Mouse (Mus musculus): Measurements from ENCODE around the gene Uba52. TPM values are rescaled to one million over a fixed set of nuclear protein-coding genes. Genes with fewer than 3 reads are reported as not detected.

Uba52 gene
- total and polyA plus RNA-seq, 2 experiments, result 750 to 770 TPM

GRCm38 (mm10) chr8:70490880-70491495 is 19.6 kb downstream of the Uba52 start:
- H3K9ac ChIP-seq (ENCODE audit: low read depth, low read length), result no peak overlapping the region
- WGBS, result 12% methylated on average over 20 of the region's 20 CpGs
- peaks cover 3% of the 10 kb centered on the region for H3K4me1 ChIP-seq (ENCODE audit: control insufficient read depth, insufficient read depth, low read length)
- no peak overlapping the region for H3K27ac ChIP-seq (replicated peaks; ENCODE audit: insufficient read depth, low read depth, low read length)
- H3K79me2 ChIP-seq (ENCODE audit: control insufficient read depth, insufficient read depth, low read length), result no peaks in the 10 kb centered on the region
- no peak for DNase-seq (ENCODE audit: extremely low read depth, low read depth, low spot score)
- no peak for TF ChIP-seq POLR2A (IDR thresholded peaks at IDR 0.05; ENCODE audit: extremely low read depth, insufficient read depth, low read length)
- no peak for TF ChIP-seq CTCF (IDR thresholded peaks at IDR 0.05; ENCODE audit: low read depth, low read length)
- no peaks in the 10 kb centered on the region for H3K36me3 ChIP-seq (ENCODE audit: control insufficient read depth, insufficient read depth, low read length)
- no peak overlapping the region for H3K4me3 ChIP-seq (ENCODE audit: insufficient read depth, low read depth, low read length)
- H3K27me3 ChIP-seq (ENCODE audit: control insufficient read depth, insufficient read depth, low read length), result peaks cover 42% of the 10 kb centered on the region

- peaks cover 42% of the 10 kb centered on the region for H3K27me3 ChIP-seq (ENCODE audit: control insufficient read depth, insufficient read depth, low read length)
- no peak overlapping the region for H3K27ac ChIP-seq (replicated peaks; ENCODE audit: insufficient read depth, low read depth, low read length)
- H3K4me3 ChIP-seq (ENCODE audit: insufficient read depth, low read depth, low read length), result no peak overlapping the region
- no peaks in the 10 kb centered on the region for H3K79me2 ChIP-seq (ENCODE audit: control insufficient read depth, insufficient read depth, low read length)
- 28% methylated on average over 10 of the region's 10 CpGs for WGBS
- H3K36me3 ChIP-seq (ENCODE audit: control insufficient read depth, insufficient read depth, low read length), result no peaks in the 10 kb centered on the region
- TF ChIP-seq CTCF (IDR thresholded peaks at IDR 0.05; ENCODE audit: low read depth, low read length) (no peak), POLR2A (IDR thresholded peaks at IDR 0.05; ENCODE audit: extremely low read depth, insufficient read depth, low read length) (no peak)
- H3K9ac ChIP-seq (ENCODE audit: low read depth, low read length), result no peak overlapping the region
- peaks cover 3% of the 10 kb centered on the region for H3K4me1 ChIP-seq (ENCODE audit: control insufficient read depth, insufficient read depth, low read length)
- no peak for DNase-seq (ENCODE audit: extremely low read depth, low read depth, low spot score)
These were observed 20.3 kb downstream of the Uba52 start for GRCm38 (mm10) chr8:70490061-70490879.

DNA sequence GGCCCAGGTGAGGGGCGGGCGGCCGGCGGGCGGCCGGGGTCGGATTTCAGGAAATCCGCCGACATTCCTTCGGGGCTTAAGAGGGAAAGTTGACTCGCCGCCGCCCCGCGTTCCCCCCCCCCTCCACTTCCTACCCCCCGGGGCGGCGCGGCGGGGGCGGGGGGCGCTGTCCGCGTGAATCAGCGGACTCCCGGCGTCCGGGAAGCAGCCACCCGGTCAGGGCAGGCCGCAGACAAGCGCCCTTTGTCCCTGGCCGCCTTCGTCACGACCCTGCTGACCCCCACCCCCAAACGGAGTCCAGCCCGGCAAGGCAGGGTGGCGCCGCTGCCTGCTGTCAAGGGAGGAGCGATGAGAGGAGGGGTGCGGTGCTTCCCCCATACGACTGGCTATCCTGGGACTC is 21.0 kb downstream of the Uba52 start:
- peaks cover 3% of the 10 kb centered on the region for H3K4me1 ChIP-seq (ENCODE audit: control insufficient read depth, insufficient read depth, low read length)
- peaks cover 41% of the 10 kb centered on the region for H3K27me3 ChIP-seq (ENCODE audit: control insufficient read depth, insufficient read depth, low read length)
- no peak for DNase-seq (ENCODE audit: extremely low read depth, low read depth, low spot score)
- H3K9ac ChIP-seq (ENCODE audit: low read depth, low read length), result no peak overlapping the region
- TF ChIP-seq CTCF (IDR thresholded peaks at IDR 0.05; ENCODE audit: low read depth, low read length) (no peak), POLR2A (IDR thresholded peaks at IDR 0.05; ENCODE audit: extremely low read depth, insufficient read depth, low read length) (no peak)
- WGBS, result 5% methylated on average over 36 of the region's 41 CpGs
- no peak overlapping the region for H3K27ac ChIP-seq (replicated peaks; ENCODE audit: insufficient read depth, low read depth, low read length)
- H3K36me3 ChIP-seq (ENCODE audit: control insufficient read depth, insufficient read depth, low read length), result no peaks in the 10 kb centered on the region
- no peaks in the 10 kb centered on the region for H3K79me2 ChIP-seq (ENCODE audit: control insufficient read depth, insufficient read depth, low read length)
- H3K4me3 ChIP-seq (ENCODE audit: insufficient read depth, low read depth, low read length), result no peak overlapping the region; the same call in 1 of the 2 replicates

GRCm38 (mm10) chr8:70488931-70489470 is 21.6 kb downstream of the Uba52 start:
- Histone ChIP-seq H3K4me1 (ENCODE audit: control insufficient read depth, insufficient read depth, low read length) (peaks cover 3% of the 10 kb centered on the region), H3K79me2 (ENCODE audit: control insufficient read depth, insufficient read depth, low read length) (no peaks in the 10 kb centered on the region), H3K27ac (replicated peaks; ENCODE audit: insufficient read depth, low read depth, low read length) (no peak overlapping the region), H3K36me3 (ENCODE audit: control insufficient read depth, insufficient read depth, low read length) (no peaks in the 10 kb centered on the region), H3K4me3 (ENCODE audit: insufficient read depth, low read depth, low read length) (no peak overlapping the region), H3K9ac (ENCODE audit: low read depth, low read length) (no peak overlapping the region), H3K27me3 (ENCODE audit: control insufficient read depth, insufficient read depth, low read length) (peaks cover 35% of the 10 kb centered on the region)
- no peak for DNase-seq (ENCODE audit: extremely low read depth, low read depth, low spot score)
- WGBS, result 10% methylated on average over 14 of the region's 14 CpGs
- TF ChIP-seq POLR2A (IDR thresholded peaks at IDR 0.05; ENCODE audit: extremely low read depth, insufficient read depth, low read length) (no peak), CTCF (IDR thresholded peaks at IDR 0.05; ENCODE audit: low read depth, low read length) (no peak)

DNA sequence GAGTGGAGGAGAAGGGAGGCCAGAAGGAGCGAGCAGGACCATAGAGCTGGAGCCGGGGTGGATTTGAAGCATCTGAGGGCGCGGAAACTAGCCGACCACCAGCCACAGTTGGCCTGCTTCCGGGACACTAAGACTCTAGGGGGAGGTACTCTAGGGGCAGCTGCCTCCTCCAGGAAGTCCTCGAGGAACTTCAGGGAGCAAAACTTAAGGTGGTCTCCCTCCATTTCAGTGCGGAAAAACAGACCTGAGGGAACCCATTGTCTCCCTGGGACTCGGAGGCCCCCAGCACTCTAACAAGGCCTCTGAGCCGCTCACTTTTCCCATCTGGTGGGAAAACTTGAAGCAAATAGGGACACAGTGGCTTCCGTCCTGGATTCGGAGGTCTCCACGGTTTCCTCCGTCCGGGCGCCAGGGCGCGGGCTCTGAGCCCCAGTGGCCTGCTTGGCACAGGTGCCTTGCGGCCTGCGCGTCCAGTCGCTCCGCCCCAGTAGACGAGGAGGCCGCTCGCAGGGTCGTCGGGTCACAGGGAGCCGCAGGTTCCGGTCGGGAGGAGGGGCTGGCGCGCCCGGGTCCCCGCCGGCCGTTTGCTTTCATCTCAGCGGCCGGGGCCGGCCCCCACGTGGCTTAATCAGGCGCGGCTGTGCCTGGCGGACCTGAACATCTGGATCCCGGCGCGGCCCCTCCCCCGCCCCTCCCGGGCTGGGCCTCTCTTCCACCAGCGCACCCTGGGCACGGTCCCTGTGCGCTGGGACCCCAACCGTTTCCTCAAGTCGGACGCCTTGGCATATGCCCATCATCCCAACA is 22.4 kb downstream of the Uba52 start:
- TF ChIP-seq POLR2A (IDR thresholded peaks at IDR 0.05; ENCODE audit: extremely low read depth, insufficient read depth, low read length) (no peak), CTCF (IDR thresholded peaks at IDR 0.05; ENCODE audit: low read depth, low read length) (no peak)
- no peaks in the 10 kb centered on the region for H3K36me3 ChIP-seq (ENCODE audit: control insufficient read depth, insufficient read depth, low read length)
- no peak overlapping the region for H3K27ac ChIP-seq (replicated peaks; ENCODE audit: insufficient read depth, low read depth, low read length)
- DNase-seq (ENCODE audit: extremely low read depth, low read depth, low spot score), result peak; percentile 39
- peaks cover 29% of the 10 kb centered on the region for H3K27me3 ChIP-seq (ENCODE audit: control insufficient read depth, insufficient read depth, low read length)
- WGBS, result 7% methylated on average over 55 of the region's 55 CpGs
- H3K79me2 ChIP-seq (ENCODE audit: control insufficient read depth, insufficient read depth, low read length), result no peaks in the 10 kb centered on the region
- H3K9ac ChIP-seq (ENCODE audit: low read depth, low read length), result peak overlapping the region; percentile 21; the same call in 1 of the 2 replicates
- peaks cover 3% of the 10 kb centered on the region for H3K4me1 ChIP-seq (ENCODE audit: control insufficient read depth, insufficient read depth, low read length)
- peak overlapping the region; percentile 8; the same call in 1 of the 2 replicates for H3K4me3 ChIP-seq (ENCODE audit: insufficient read depth, low read depth, low read length)

Measured in liver, adult 2 months (tissue).